Mouse (Mus musculus) heart, postnatal 4 days (tissue): Measurements from ENCODE around the gene Wdr86. TPM values are rescaled to one million over a fixed set of nuclear protein-coding genes. Genes with fewer than 3 reads are reported as not detected.
A peak's percentile ranks its signal among the peaks of the same experiment; 100 is the strongest.

Experiments
- DNase-seq: peaks from one replicate; pipeline ENCODE4 v3.0.0; 2021
- total RNA-seq, 2 experiments: library from RNA; stranded (reverse); gene quantifications; 2 replicates each; pipeline ENCODE4 v1.2.3; 2021

The Wdr86 gene
- total RNA-seq, 2 experiments from 2014 or later: 2.8 to 3.5 TPM

DNA sequence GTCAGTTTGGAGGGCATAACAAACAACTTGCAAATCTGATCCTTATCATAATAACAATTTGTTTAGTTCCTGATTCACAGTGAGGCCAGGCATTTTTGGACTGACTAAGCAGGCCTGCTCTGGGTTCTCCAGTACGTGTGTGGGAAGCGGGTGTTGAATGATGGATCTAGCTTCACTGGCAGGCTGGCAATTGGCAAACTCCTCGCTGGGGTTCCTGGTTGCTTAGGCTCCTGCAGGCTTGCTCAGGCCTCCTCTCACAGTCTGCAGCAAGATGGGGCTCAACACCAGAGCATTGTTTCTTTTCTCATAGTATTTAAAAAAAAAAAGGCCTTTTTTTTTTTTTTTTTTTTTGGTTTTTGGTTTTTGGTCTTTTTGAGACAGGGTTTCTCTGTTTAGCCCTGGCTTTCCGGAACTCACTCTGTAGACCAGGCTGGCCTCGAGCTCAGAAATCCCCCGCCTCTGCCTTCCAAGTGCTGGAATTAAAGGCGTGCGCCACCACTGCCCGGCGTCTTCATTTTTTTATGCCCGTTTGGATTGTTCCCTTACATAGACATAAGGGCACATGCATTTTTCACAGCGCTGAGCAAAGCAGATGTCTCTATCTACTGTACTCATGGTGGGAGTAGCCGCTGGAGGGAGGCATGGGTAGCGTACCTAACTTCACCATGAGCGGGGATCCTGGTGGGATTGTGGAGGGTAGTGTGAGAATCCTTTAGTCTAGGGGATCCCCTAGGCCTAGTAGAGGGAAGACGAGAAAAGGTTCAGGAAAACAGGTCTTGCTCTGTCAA is 45.8 kb downstream of the Wdr86 start:
- peak; percentile 42 for DNase-seq

DNA sequence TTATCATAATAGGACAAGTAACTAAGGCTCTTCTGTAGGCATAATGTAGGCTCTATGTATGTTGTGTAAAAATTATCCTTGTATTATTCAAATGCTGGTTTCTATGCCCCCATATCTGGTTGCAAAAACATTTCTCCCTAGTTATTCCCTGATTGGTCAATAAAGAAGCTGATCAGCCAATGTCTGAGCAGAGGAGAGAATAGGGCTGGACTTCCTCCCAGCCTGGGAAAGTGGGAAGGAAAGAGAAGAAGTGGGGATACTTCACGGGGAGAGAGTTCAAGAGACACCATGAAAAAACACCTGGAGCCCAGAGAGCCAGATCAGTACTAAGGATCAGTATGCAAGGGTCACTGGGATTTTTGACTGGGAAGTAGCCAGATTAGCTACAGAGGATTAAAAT is 49.1 kb downstream of the Wdr86 start:
- DNase-seq: no peak

DNA sequence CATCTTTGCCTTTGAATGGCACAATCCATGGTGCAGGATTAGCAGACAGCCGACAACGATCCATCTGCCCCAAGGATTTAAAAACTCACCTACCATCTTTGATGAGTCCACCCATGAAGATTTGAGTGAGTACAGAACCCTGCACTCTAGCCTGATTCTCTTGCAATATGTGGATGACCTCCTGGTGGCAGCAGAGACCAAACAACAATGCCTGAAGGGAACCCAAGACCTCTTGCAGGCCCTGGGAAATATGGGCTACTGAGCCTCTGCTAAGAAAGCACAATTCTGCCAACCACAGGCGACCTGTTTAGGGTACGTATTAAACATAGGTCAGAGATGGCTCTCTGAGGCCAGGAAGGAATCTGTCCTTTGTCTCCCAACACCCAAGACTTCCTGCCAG is 56.3 kb downstream of the Wdr86 start:
- DNase-seq: peak; percentile 88

Other genes starting within 250 kb of the Wdr86 start
- not detected for gene Gbx1, start 203.5 kb downstream of the Wdr86 start, total RNA-seq
- gene Asb10, start 189.7 kb downstream of the Wdr86 start, total RNA-seq: 10 to 100 TPM; 19.8 to 23.1 TPM
- not detected for gene 4931409K22Rik, start 173.9 kb downstream of the Wdr86 start, total RNA-seq
- 10 to 100 TPM; 47.4 to 49.3 TPM for gene Abcf2, start 153.3 kb downstream of the Wdr86 start, total RNA-seq
- 10 to 100 TPM; 19.9 to 21.6 TPM for gene Chpf2, start 144.0 kb downstream of the Wdr86 start, total RNA-seq
- gene Smarcd3, start 106.3 kb downstream of the Wdr86 start, total RNA-seq: 10 to 100 TPM; 89.7 to 96.9 TPM
- 10 to 100 TPM; 24.5 to 24.6 TPM for gene Nub1, start 45.2 kb downstream of the Wdr86 start, total RNA-seq
- not detected for gene Crygn, start 27.3 kb upstream of the Wdr86 start, total RNA-seq
- gene Rheb, start 111.9 kb upstream of the Wdr86 start, total RNA-seq: 100 to 1,000 TPM in 1 of 2 experiments, 10 to 100 TPM in 1; 99.3 to 100 TPM